Mouse (Mus musculus) megakaryocyte, embryonic 14.5 days (primary cell): ENCODE results near the gene Palm. TPM values are rescaled to one million over a fixed set of nuclear protein-coding genes. Genes with fewer than 3 reads are reported as not detected.

ENCODE experiments used
- H3K27me3 ChIP-seq: replicated peaks from 2 replicates; pipeline ENCODE3; 2012; ENCODE audit warnings: inconsistent platforms
- H3K36me3 ChIP-seq: replicated peaks from 2 replicates; pipeline ENCODE3; 2012; ENCODE audit warnings: low read length, inconsistent platforms, mixed read lengths
- H3K4me1 ChIP-seq: 2 replicates; pipeline ENCODE4 v1.6.1; 2012; ENCODE audit warnings: inconsistent platforms
- H3K4me3 ChIP-seq: replicated peaks from 2 replicates; pipeline ENCODE3; 2012; ENCODE audit warnings: moderate library complexity, mild to moderate bottlenecking, inconsistent platforms
- H3K9me3 ChIP-seq: 2 replicates; pipeline ENCODE4 v1.6.1; 2012; ENCODE audit warnings: inconsistent platforms
- FLI1 ChIP-seq: IDR thresholded peaks from 2 replicates; pipeline ENCODE4 v1.6.1; 2012; ENCODE audit warnings: low read length, inconsistent platforms, mixed read lengths
- GATA1 ChIP-seq: IDR thresholded peaks from 3 replicates; pipeline ENCODE4 v1.6.1; 2012; ENCODE audit warnings: mixed read lengths, low read length, inconsistent platforms, borderline replicate concordance
- polyA plus RNA-seq: library from polyadenylated mRNA; stranded (reverse); fragments of >175 nt; gene quantifications from 2 replicates; pipeline ENCODE4 v1.2.3, GENCODE M21; 2012; ENCODE audit warnings: low replicate concordance; ENCODE audit not compliant: insufficient read depth

Palm gene
- polyA plus RNA-seq, 1 experiment: 39.0 TPM

- Histone ChIP-seq H3K27me3 (peaks cover 38% of the 10 kb centered on the region), H3K9me3 (peaks cover 12% of the 10 kb centered on the region), H3K4me3 (no peak overlapping the region), H3K4me1 (peaks cover 44% of the 10 kb centered on the region), H3K36me3 (peaks cover 16% of the 10 kb centered on the region)
- no peak for TF ChIP-seq FLI1
- TF ChIP-seq GATA1: no peak
These were observed 28.4 kb downstream of the Palm start for GRCm38 (mm10) chr10:79821731-79822130.

DNA sequence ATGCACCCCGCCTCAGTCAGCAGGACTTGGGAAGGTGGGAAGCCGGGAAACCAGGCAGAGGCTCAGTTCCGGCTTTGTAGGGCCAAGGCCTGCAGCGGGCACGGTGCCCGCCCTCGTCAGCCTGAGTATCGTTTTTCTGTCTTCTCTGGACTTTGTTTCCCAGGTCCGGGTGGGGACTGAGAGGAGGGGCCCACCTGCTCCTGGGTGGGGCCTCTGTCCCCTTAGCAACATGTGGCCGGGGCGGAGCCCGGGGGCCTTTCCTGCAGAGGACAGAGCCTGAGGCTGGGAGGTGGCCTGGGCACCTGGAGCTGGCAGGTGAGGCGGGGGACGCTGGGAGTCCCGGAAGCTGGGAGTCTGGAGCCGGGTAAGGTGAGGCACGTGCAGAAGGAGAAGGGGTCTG, 29.0 kb downstream of the Palm start:
- peaks cover 44% of the 10 kb centered on the region for H3K4me1 ChIP-seq
- peaks cover 16% of the 10 kb centered on the region for H3K36me3 ChIP-seq
- TF ChIP-seq GATA1 (no peak), FLI1 (no peak)
- peaks cover 43% of the 10 kb centered on the region for H3K27me3 ChIP-seq
- H3K4me3 ChIP-seq: no peak overlapping the region
- peaks cover 19% of the 10 kb centered on the region for H3K9me3 ChIP-seq

DNA sequence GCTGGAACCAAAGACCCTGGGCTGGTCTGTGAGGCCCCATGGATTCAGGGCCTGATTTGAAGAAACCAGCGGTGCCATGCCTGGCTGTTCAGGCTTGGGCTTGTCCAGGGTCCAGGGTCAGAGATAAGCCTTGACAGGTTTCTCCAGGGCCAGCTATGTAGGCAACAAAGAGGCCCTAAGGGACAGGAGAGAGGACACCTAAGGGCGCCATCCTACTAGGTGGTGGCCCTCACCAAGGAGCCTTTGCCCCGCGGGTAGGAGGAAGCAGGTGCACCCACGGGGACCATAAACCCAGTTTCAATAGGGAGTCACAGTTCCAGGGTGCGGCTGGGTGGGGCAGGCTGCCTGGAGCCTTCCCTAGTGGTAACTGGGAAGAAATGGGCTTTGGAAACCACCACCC, 29.6 kb downstream of the Palm start:
- Histone ChIP-seq H3K9me3 (peaks cover 23% of the 10 kb centered on the region), H3K4me1 (peaks cover 48% of the 10 kb centered on the region), H3K27me3 (peaks cover 45% of the 10 kb centered on the region), H3K36me3 (peaks cover 16% of the 10 kb centered on the region), H3K4me3 (no peak overlapping the region)
- no peak for TF ChIP-seq FLI1
- TF ChIP-seq GATA1: no peak

GRCm38 (mm10) chr10:79824413-79824812, 31.0 kb downstream of the Palm start:
- Histone ChIP-seq H3K4me3 (peak overlapping the region; percentile 89), H3K27me3 (peaks cover 44% of the 10 kb centered on the region), H3K4me1 (peaks cover 54% of the 10 kb centered on the region), H3K36me3 (peaks cover 9% of the 10 kb centered on the region), H3K9me3 (peaks cover 23% of the 10 kb centered on the region)
- TF ChIP-seq GATA1: peak; percentile 26; the same call in 1 of the 3 replicates
- no peak for TF ChIP-seq FLI1

DNA sequence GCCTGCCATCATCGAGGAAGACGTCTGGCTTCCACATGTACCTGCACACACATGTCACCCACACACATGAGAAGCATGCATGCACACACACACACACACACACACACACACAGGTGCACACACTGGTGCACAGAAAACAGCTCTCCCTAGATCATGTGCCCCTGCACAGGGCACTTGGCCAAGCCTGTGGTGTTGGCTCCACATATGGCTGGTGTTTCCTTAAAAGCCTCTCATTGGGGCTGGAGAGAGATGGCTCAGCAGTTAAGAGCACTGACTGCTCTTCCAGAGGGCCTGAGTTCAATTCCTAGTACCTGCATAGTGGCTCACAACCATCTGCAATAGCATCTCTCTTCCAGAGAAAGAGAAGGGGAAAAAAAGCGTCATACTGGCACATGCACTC, 38.2 kb downstream of the Palm start:
- Histone ChIP-seq H3K9me3 (peaks cover 12% of the 10 kb centered on the region), H3K27me3 (peaks cover 27% of the 10 kb centered on the region), H3K4me1 (peaks cover 68% of the 10 kb centered on the region), H3K4me3 (no peak overlapping the region), H3K36me3 (no peaks in the 10 kb centered on the region)
- TF ChIP-seq GATA1: no peak
- no peak for TF ChIP-seq FLI1

- Histone ChIP-seq H3K9me3 (peaks cover 6% of the 10 kb centered on the region), H3K36me3 (no peaks in the 10 kb centered on the region), H3K4me1 (peaks cover 73% of the 10 kb centered on the region), H3K4me3 (no peak overlapping the region), H3K27me3 (peaks cover 21% of the 10 kb centered on the region)
- no peak for TF ChIP-seq GATA1
- TF ChIP-seq FLI1: no peak
These were observed 38.8 kb downstream of the Palm start for GRCm38 (mm10) chr10:79832026-79832785.

- Histone ChIP-seq H3K4me1 (peaks cover 76% of the 10 kb centered on the region), H3K36me3 (no peaks in the 10 kb centered on the region)
- TF ChIP-seq FLI1 (no peak), GATA1 (no peak)
These were observed 39.4 kb downstream of the Palm start for GRCm38 (mm10) chr10:79832786-79833181.

GRCm38 (mm10) chr10:79834769-79835398, 41.5 kb downstream of the Palm start:
- no peak for TF ChIP-seq FLI1
- TF ChIP-seq GATA1: no peak
- H3K4me1 ChIP-seq: peaks cover 79% of the 10 kb centered on the region
- no peaks in the 10 kb centered on the region for H3K9me3 ChIP-seq

More at GRCm38 (mm10) chr10:79832786-79833181, 39.4 kb downstream of the Palm start:
- Histone ChIP-seq H3K9me3 (0 out of 2 replicates have a peak, but pooled peaks cover under 1% of the 10 kb centered on the region), H3K27me3 (peaks cover 19% of the 10 kb centered on the region), H3K4me3 (no peak overlapping the region)

DNA sequence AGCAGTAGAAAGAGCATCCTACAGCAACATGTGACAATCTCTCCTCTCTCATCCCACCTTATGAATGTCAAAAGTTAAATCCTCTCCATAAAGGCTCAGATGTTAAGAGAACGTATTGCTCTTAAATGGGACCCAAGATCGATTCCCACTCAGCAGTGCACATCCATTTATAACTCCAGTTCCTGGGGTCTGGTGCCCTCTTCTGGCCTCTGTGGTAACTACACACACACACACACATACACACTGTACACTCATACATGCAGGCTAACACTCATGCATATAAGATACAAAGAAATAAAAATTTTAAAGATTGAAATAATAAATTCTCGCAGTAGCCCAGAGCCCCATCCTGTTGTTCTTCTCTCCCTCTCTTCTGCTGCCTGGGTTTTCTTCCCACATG, 43.5 kb downstream of the Palm start:
- no peaks in the 10 kb centered on the region for H3K9me3 ChIP-seq
- H3K4me1 ChIP-seq: peaks cover 83% of the 10 kb centered on the region
- TF ChIP-seq GATA1 (no peak), FLI1 (no peak)
- H3K36me3 ChIP-seq: no peaks in the 10 kb centered on the region
- no peaks in the 10 kb centered on the region for H3K27me3 ChIP-seq
- no peak overlapping the region for H3K4me3 ChIP-seq

More at GRCm38 (mm10) chr10:79834769-79835398, 41.5 kb downstream of the Palm start:
- no peaks in the 10 kb centered on the region for H3K36me3 ChIP-seq
- H3K4me3 ChIP-seq: peak overlapping the region; percentile 46
- peaks cover 6% of the 10 kb centered on the region for H3K27me3 ChIP-seq

GRCm38 (mm10) chr10:79838151-79838550, 44.8 kb downstream of the Palm start:
- no peaks in the 10 kb centered on the region for H3K27me3 ChIP-seq
- H3K4me1 ChIP-seq: peaks cover 81% of the 10 kb centered on the region
- TF ChIP-seq FLI1: no peak; the same call in 1 of the 2 replicates
- no peak for TF ChIP-seq GATA1
- no peaks in the 10 kb centered on the region for H3K9me3 ChIP-seq
- peak overlapping the region; percentile 66 for H3K4me3 ChIP-seq
- H3K36me3 ChIP-seq: no peaks in the 10 kb centered on the region
